Mouse (Mus musculus) c-Kit-negative CD71-positive TER-119-positive erythroid progenitor cells, embryonic 14.5 days (primary cell): ENCODE measurements around the gene Atp5h.

Source experiments
- DNase-seq: peaks from one replicate; pipeline ENCODE4 v3.0.0-alpha.2; 2013; ENCODE audit warnings: low read depth, low spot score

Gene Atp5h

GRCm38 (mm10) chr11:115437571-115438122, 17.9 kb upstream of the Atp5h start:
- no peak for DNase-seq

GRCm38 (mm10) chr11:115435596-115436337, 16.0 kb upstream of the Atp5h start:
- no peak for DNase-seq

GRCm38 (mm10) chr11:115433342-115433741, 13.6 kb upstream of the Atp5h start:
- DNase-seq, result no peak

- no peak for DNase-seq
These were observed 13.1 kb upstream of the Atp5h start for GRCm38 (mm10) chr11:115432814-115433213.

- no peak for DNase-seq
These were observed 10.8 kb upstream of the Atp5h start for GRCm38 (mm10) chr11:115430561-115430960.

- no peak for DNase-seq
These were observed 9.5 kb upstream of the Atp5h start for GRCm38 (mm10) chr11:115429307-115429706.

GRCm38 (mm10) chr11:115427482-115428331, 7.9 kb upstream of the Atp5h start:
- DNase-seq, result no peak

GRCm38 (mm10) chr11:115425671-115426070, 5.9 kb upstream of the Atp5h start:
- no peak for DNase-seq

- no peak for DNase-seq
These were observed 4.9 kb upstream of the Atp5h start for GRCm38 (mm10) chr11:115424666-115425065.

GRCm38 (mm10) chr11:115423091-115423490, 3.3 kb upstream of the Atp5h start:
- no peak for DNase-seq

- DNase-seq, result no peak
These were observed 2.2 kb upstream of the Atp5h start for GRCm38 (mm10) chr11:115421972-115422371.

GRCm38 (mm10) chr11:115421328-115421727, 1.6 kb upstream of the Atp5h start:
- no peak for DNase-seq

- no peak for DNase-seq
These were observed 801 bp upstream of the Atp5h start for GRCm38 (mm10) chr11:115420336-115421190.

GRCm38 (mm10) chr11:115409556-115409955, 10.2 kb downstream of the Atp5h start:
- DNase-seq, result no peak

GRCm38 (mm10) chr11:115408266-115408920, 11.4 kb downstream of the Atp5h start:
- DNase-seq, result no peak

GRCm38 (mm10) chr11:115406858-115407401, 12.8 kb downstream of the Atp5h start:
- DNase-seq, result no peak

- DNase-seq, result no peak
These were observed 14.0 kb downstream of the Atp5h start for GRCm38 (mm10) chr11:115405723-115406122.

- DNase-seq, result peak; percentile 70
These were observed 16.2 kb downstream of the Atp5h start, which contains the start of gene Mrpl58 for GRCm38 (mm10) chr11:115403338-115404124. Gene Mrpl58 (plus strand): TSS chr11:115403752.

- DNase-seq, result no peak
These were observed 19.0 kb downstream of the Atp5h start for GRCm38 (mm10) chr11:115400630-115401391.
